Comparison of ENCODE assay signal across 8 mouse cellular contexts in the genomic region with DNA sequence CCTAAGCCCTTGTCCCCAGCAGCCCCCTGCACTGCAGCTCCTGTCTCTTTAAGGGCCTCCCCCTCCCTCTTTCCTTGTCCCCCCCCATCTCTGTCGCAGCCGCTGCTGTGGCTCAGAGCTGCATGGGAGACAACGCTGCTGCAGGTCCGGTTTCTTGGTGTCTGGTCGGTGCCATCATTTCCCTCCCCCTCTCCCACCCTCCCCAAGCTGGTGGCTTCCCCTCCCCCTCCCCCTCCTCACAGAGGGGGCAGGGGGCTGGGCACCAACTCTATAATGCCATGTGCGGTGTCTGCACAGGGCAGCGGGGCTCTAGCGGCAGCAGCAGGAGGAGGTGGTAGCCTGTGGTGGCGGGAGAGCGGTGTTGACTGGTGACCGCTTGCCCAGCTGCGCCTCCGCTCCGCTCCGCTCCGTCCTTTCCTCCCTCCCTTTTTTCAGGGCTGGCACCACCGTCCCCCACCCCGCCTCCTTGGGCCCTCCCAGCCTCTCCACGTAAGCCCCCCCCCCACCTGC. TPM values are rescaled to one million over a fixed set of nuclear protein-coding genes. Genes with fewer than 3 reads are reported as not detected.
DNase-seq lines count a peak whose midpoint lies in the region; ATAC-seq and TF ChIP-seq lines count a peak whose summit lies in the region.

No protein-coding gene starts in this region.

- intact Hi-C loops in heart, postnatal 36 days (cut with DNase I), result loop anchor here (2.0 kb wide), 2 partner anchors 140 to 282 kb away; no protein-coding TSS in a partner anchor

- H3K4me3 ChIP-seq in heart, postnatal 0 days (ENCODE audit: low read depth, low read length), result peak overlapping the region; percentile 24
- H3K4me3 ChIP-seq in embryonic facial prominence, embryonic 15.5 days (replicated peaks), result peak overlapping the region; percentile 32
- peak overlapping the region; percentile 26 for H3K4me3 ChIP-seq in limb, embryonic 14.5 days (replicated peaks; ENCODE audit: low read length)
- H3K4me3 ChIP-seq in stomach, embryonic 16.5 days (replicated peaks; ENCODE audit: low read length), result peak overlapping the region; percentile 27

- TF ChIP-seq POLR2A in limb, embryonic 14.5 days (IDR thresholded peaks at IDR 0.05; ENCODE audit: borderline replicate concordance, extremely low read depth, insufficient read depth, insufficient read length), result no peak

- no peak overlapping the region; the same call in 1 of the 2 replicates for H3K9ac ChIP-seq in heart, postnatal 0 days (replicated peaks; ENCODE audit: low read depth, low read length)
- no peak overlapping the region for H3K9ac ChIP-seq in embryonic facial prominence, embryonic 15.5 days
- no peak overlapping the region for H3K9ac ChIP-seq in limb, embryonic 14.5 days (ENCODE audit: low read depth, low read length, severe bottlenecking)
- peak overlapping the region; percentile 49; the same call in 1 of the 2 replicates for H3K9ac ChIP-seq in stomach, embryonic 16.5 days (ENCODE audit: low read length)

- no peak for TF ChIP-seq EP300 in heart, postnatal 0 days (IDR thresholded peaks at IDR 0.05; ENCODE audit: low read depth)

- peak overlapping the region; percentile 57 for H3K4me2 ChIP-seq in heart, postnatal 0 days (ENCODE audit: low read depth, low read length)
- peak overlapping the region; percentile 47 for H3K4me2 ChIP-seq in embryonic facial prominence, embryonic 15.5 days (replicated peaks)
- H3K4me2 ChIP-seq in limb, embryonic 14.5 days (replicated peaks; ENCODE audit: low read depth, low read length, severe bottlenecking), result peak overlapping the region; percentile 40
- peak overlapping the region; percentile 54 for H3K4me2 ChIP-seq in stomach, embryonic 16.5 days (ENCODE audit: low read depth, low read length)

- peaks cover 30% of the 10 kb centered on the region for H3K27me3 ChIP-seq in heart, postnatal 0 days (ENCODE audit: control insufficient read depth, insufficient read depth, low read length)
- H3K27me3 ChIP-seq in embryonic facial prominence, embryonic 15.5 days, result peaks cover 40% of the 10 kb centered on the region
- H3K27me3 ChIP-seq in limb, embryonic 14.5 days (ENCODE audit: control insufficient read depth, insufficient read depth, low read length), result peaks cover 24% of the 10 kb centered on the region; the same call in 1 of the 2 replicates
- peaks cover 22% of the 10 kb centered on the region for H3K27me3 ChIP-seq in stomach, embryonic 16.5 days (ENCODE audit: control insufficient read depth, insufficient read depth, low read length)

- no peaks in the 10 kb centered on the region for H3K9me3 ChIP-seq in heart, postnatal 0 days (replicated peaks; ENCODE audit: control insufficient read depth, low read length)
- no peaks in the 10 kb centered on the region for H3K9me3 ChIP-seq in embryonic facial prominence, embryonic 15.5 days (replicated peaks)
- no peaks in the 10 kb centered on the region for H3K9me3 ChIP-seq in limb, embryonic 14.5 days (ENCODE audit: control insufficient read depth, low read length)
- H3K9me3 ChIP-seq in stomach, embryonic 16.5 days (replicated peaks; ENCODE audit: control insufficient read depth, low read length), result no peaks in the 10 kb centered on the region

- no peaks in the 10 kb centered on the region; the same call in 1 of the 2 replicates for H3K4me1 ChIP-seq in heart, postnatal 0 days (ENCODE audit: control insufficient read depth, insufficient read depth)
- H3K4me1 ChIP-seq in embryonic facial prominence, embryonic 15.5 days, result peaks cover 13% of the 10 kb centered on the region
- H3K4me1 ChIP-seq in limb, embryonic 14.5 days (ENCODE audit: control insufficient read depth, insufficient read depth, low read length), result 0 out of 2 replicates have a peak, but pooled peaks cover 3% of the 10 kb centered on the region
- H3K4me1 ChIP-seq in stomach, embryonic 16.5 days (ENCODE audit: control insufficient read depth, insufficient read depth, low read length), result 0 out of 2 replicates have a peak, but pooled peaks cover 3% of the 10 kb centered on the region

- no peaks in the 10 kb centered on the region for H3K36me3 ChIP-seq in heart, postnatal 0 days (replicated peaks; ENCODE audit: control insufficient read depth, insufficient read depth, low read length)
- H3K36me3 ChIP-seq in embryonic facial prominence, embryonic 15.5 days, result no peaks in the 10 kb centered on the region
- H3K36me3 ChIP-seq in limb, embryonic 14.5 days (ENCODE audit: control insufficient read depth, insufficient read depth, low read length), result no peaks in the 10 kb centered on the region
- H3K36me3 ChIP-seq in stomach, embryonic 16.5 days (ENCODE audit: control insufficient read depth, insufficient read depth, low read length), result no peaks in the 10 kb centered on the region

- ATAC-seq in heart, postnatal 0 days (ENCODE audit: insufficient read depth, low read depth), result 0 out of 2 replicates have a peak, but pooled peaks have one; percentile 18
- 0 out of 2 replicates have a peak, but pooled peaks have one; percentile 7 for ATAC-seq in cerebellum, adult (ENCODE audit: insufficient number of reproducible peaks, low FRiP score, low TSS enrichment)
- 0 out of 2 replicates have a peak, but pooled peaks have one; percentile 6 for ATAC-seq in embryonic facial prominence, embryonic 15.5 days (ENCODE audit: insufficient number of reproducible peaks, low FRiP score, low TSS enrichment, low read depth)
- ATAC-seq in limb, embryonic 14.5 days (ENCODE audit: low FRiP score, low read depth), result no peak
- ATAC-seq in stomach, embryonic 16.5 days (ENCODE audit: insufficient read depth, low FRiP score), result no peak

- no peak for TF ChIP-seq CTCF in heart, postnatal 0 days (IDR thresholded peaks at IDR 0.05; ENCODE audit: low read depth)

- H3K27ac ChIP-seq in heart, postnatal 0 days (ENCODE audit: low read depth), result no peak overlapping the region
- no peak overlapping the region for H3K27ac ChIP-seq in embryonic facial prominence, embryonic 15.5 days (replicated peaks)
- H3K27ac ChIP-seq in limb, embryonic 14.5 days (replicated peaks; ENCODE audit: low read depth, low read length), result no peak overlapping the region
- H3K27ac ChIP-seq in stomach, embryonic 16.5 days (ENCODE audit: low read length), result no peak overlapping the region

- no peak for DNase-seq in heart, postnatal 0 days (ENCODE audit: low spot score)
- DNase-seq in heart, postnatal 36 days, result no peak
- DNase-seq in limb, embryonic 14.5 days (ENCODE audit: low spot score), result no peak
- DNase-seq in T-cell, adult 2 months (ENCODE audit: low spot score), result no peak
- no peak for DNase-seq in adrenal gland, adult 2 months

- 3% methylated on average over 18 of the region's 19 CpGs for WGBS in heart, postnatal 0 days
- 1% methylated on average over 17 of the region's 19 CpGs for WGBS in embryonic facial prominence, embryonic 15.5 days
- 3% methylated on average over 10 of the region's 19 CpGs for WGBS in limb, embryonic 14.5 days
- WGBS in stomach, embryonic 16.5 days, result under 1% methylated on average over 18 of the region's 19 CpGs

RNA-seq across cellular contexts. Expression of a gene that starts 8.2 kb away (rescaled TPM):
- total RNA-seq in heart, postnatal 0 days (2014; rRNA removed; ENCODE audit: low replicate concordance), result not detected in 2 replicates
- polyA plus RNA-seq in heart, postnatal 0 days (2015; fragmentation: Nextera tagmentation; extraction: Ambion mirVana), result not detected in 2 replicates
- not detected for total RNA-seq in heart, postnatal 36 days (2021)
- polyA plus RNA-seq in embryonic facial prominence, embryonic 15.5 days (2015; fragmentation: Nextera tagmentation; extraction: Ambion mirVana), result not detected in 2 replicates
- not detected in 2 replicates for polyA plus RNA-seq in limb, embryonic 14.5 days (2012; rRNA removed)
- not detected in 2 replicates for polyA plus RNA-seq in limb, embryonic 14.5 days (2014; fragmentation: Nextera tagmentation; extraction: Ambion mirVana)
- not detected in 2 replicates for polyA plus RNA-seq in stomach, embryonic 16.5 days (2015; fragmentation: Nextera tagmentation; extraction: Ambion mirVana)
- total RNA-seq in adrenal gland, adult 2 months (2021), result not detected
- not detected in 2 replicates for polyA plus RNA-seq in adrenal gland, adult 2 months (2012; rRNA removed)

RNA-seq across cellular contexts. Expression of a gene that starts 24.0 kb away (rescaled TPM):
- total RNA-seq in heart, postnatal 0 days (2014; rRNA removed; ENCODE audit: low replicate concordance), result 0.73 TPM in 1 of 2 replicates, not detected in the other
- polyA plus RNA-seq in heart, postnatal 0 days (2015; fragmentation: Nextera tagmentation; extraction: Ambion mirVana), result not detected in 2 replicates
- total RNA-seq in heart, postnatal 36 days (2021), result not detected
- 0.85 and 1.6 TPM in 2 replicates for polyA plus RNA-seq in embryonic facial prominence, embryonic 15.5 days (2015; fragmentation: Nextera tagmentation; extraction: Ambion mirVana)
- polyA plus RNA-seq in limb, embryonic 14.5 days (2012; rRNA removed), result 1.3 and 2.8 TPM in 2 replicates
- 0.76 and 0.92 TPM in 2 replicates for polyA plus RNA-seq in limb, embryonic 14.5 days (2014; fragmentation: Nextera tagmentation; extraction: Ambion mirVana)
- polyA plus RNA-seq in stomach, embryonic 16.5 days (2015; fragmentation: Nextera tagmentation; extraction: Ambion mirVana), result 0.89 TPM in 1 of 2 replicates, not detected in the other
- total RNA-seq in adrenal gland, adult 2 months (2021), result under 1 TPM; 0.40 to 0.52 TPM
- 0.52 and 0.83 TPM in 2 replicates for polyA plus RNA-seq in adrenal gland, adult 2 months (2012; rRNA removed)

RNA-seq across cellular contexts. Expression of a gene that starts 25.8 kb away (rescaled TPM):
- 0.99 and 2.9 TPM in 2 replicates for total RNA-seq in heart, postnatal 0 days (2014; rRNA removed; ENCODE audit: low replicate concordance)
- polyA plus RNA-seq in heart, postnatal 0 days (2015; fragmentation: Nextera tagmentation; extraction: Ambion mirVana), result 2.6 and 3.0 TPM in 2 replicates
- 1 to 10 TPM; 8.2 to 9.7 TPM for total RNA-seq in heart, postnatal 36 days (2021)
- polyA plus RNA-seq in embryonic facial prominence, embryonic 15.5 days (2015; fragmentation: Nextera tagmentation; extraction: Ambion mirVana), result 0.53 and 0.71 TPM in 2 replicates
- 1.6 and 2.0 TPM in 2 replicates for polyA plus RNA-seq in limb, embryonic 14.5 days (2012; rRNA removed)
- 0.21 and 0.44 TPM in 2 replicates for polyA plus RNA-seq in limb, embryonic 14.5 days (2014; fragmentation: Nextera tagmentation; extraction: Ambion mirVana)
- 1.1 and 1.3 TPM in 2 replicates for polyA plus RNA-seq in stomach, embryonic 16.5 days (2015; fragmentation: Nextera tagmentation; extraction: Ambion mirVana)
- total RNA-seq in adrenal gland, adult 2 months (2021), result 10 to 100 TPM; 16.4 to 21.0 TPM
- polyA plus RNA-seq in adrenal gland, adult 2 months (2012; rRNA removed), result 27.8 and 40.9 TPM in 2 replicates

RNA-seq across cellular contexts. Expression of a gene that starts 31.0 kb away (rescaled TPM):
- 93.7 and 118 TPM in 2 replicates for total RNA-seq in heart, postnatal 0 days (2014; rRNA removed; ENCODE audit: low replicate concordance)
- 75.8 and 77.4 TPM in 2 replicates for polyA plus RNA-seq in heart, postnatal 0 days (2015; fragmentation: Nextera tagmentation; extraction: Ambion mirVana)
- 10 to 100 TPM; 36.1 to 36.5 TPM for total RNA-seq in heart, postnatal 36 days (2021)
- 232 and 234 TPM in 2 replicates for polyA plus RNA-seq in embryonic facial prominence, embryonic 15.5 days (2015; fragmentation: Nextera tagmentation; extraction: Ambion mirVana)
- polyA plus RNA-seq in limb, embryonic 14.5 days (2012; rRNA removed), result 238 and 252 TPM in 2 replicates
- polyA plus RNA-seq in limb, embryonic 14.5 days (2014; fragmentation: Nextera tagmentation; extraction: Ambion mirVana), result 268 and 269 TPM in 2 replicates
- 180 and 192 TPM in 2 replicates for polyA plus RNA-seq in stomach, embryonic 16.5 days (2015; fragmentation: Nextera tagmentation; extraction: Ambion mirVana)
- 10 to 100 TPM; 77.4 to 86.0 TPM for total RNA-seq in adrenal gland, adult 2 months (2021)
- polyA plus RNA-seq in adrenal gland, adult 2 months (2012; rRNA removed), result 89.8 and 92.4 TPM in 2 replicates

RNA-seq across cellular contexts. Expression of a gene that starts 38.5 kb away (rescaled TPM):
- 2.6 and 5.3 TPM in 2 replicates for total RNA-seq in heart, postnatal 0 days (2014; rRNA removed; ENCODE audit: low replicate concordance)
- polyA plus RNA-seq in heart, postnatal 0 days (2015; fragmentation: Nextera tagmentation; extraction: Ambion mirVana), result 6.6 and 8.6 TPM in 2 replicates
- 1 to 10 TPM; 6.1 to 6.6 TPM for total RNA-seq in heart, postnatal 36 days (2021)
- polyA plus RNA-seq in embryonic facial prominence, embryonic 15.5 days (2015; fragmentation: Nextera tagmentation; extraction: Ambion mirVana), result 26.8 and 33.3 TPM in 2 replicates
- polyA plus RNA-seq in limb, embryonic 14.5 days (2012; rRNA removed), result 55.1 and 120 TPM in 2 replicates
- polyA plus RNA-seq in limb, embryonic 14.5 days (2014; fragmentation: Nextera tagmentation; extraction: Ambion mirVana), result 15.2 and 16.1 TPM in 2 replicates
- 22.9 and 24.4 TPM in 2 replicates for polyA plus RNA-seq in stomach, embryonic 16.5 days (2015; fragmentation: Nextera tagmentation; extraction: Ambion mirVana)
- 10 to 100 TPM in 1 of 2 experiments, 1 to 10 TPM in 1; 8.2 to 16.3 TPM for total RNA-seq in adrenal gland, adult 2 months (2021)
- polyA plus RNA-seq in adrenal gland, adult 2 months (2012; rRNA removed), result 1.4 and 2.9 TPM in 2 replicates

Comparison
In these comparisons a context has a peak if more than half of its experiments do, and no peak if none do; other contexts are left out.
1. ATAC-seq: peak in heart, postnatal 0 days (single experiment), cerebellum, adult (single experiment) and embryonic facial prominence, embryonic 15.5 days (single experiment); none in limb, embryonic 14.5 days (single experiment) and stomach, embryonic 16.5 days (single experiment).
2. Peak in every context shown above with its lines, with median percentiles within 50 percentile points of each other: H3K4me2 ChIP-seq and H3K4me3 ChIP-seq.